Mouse (Mus musculus): ENCODE measurements around the gene Pik3c2a.

The Pik3c2a gene

DNA sequence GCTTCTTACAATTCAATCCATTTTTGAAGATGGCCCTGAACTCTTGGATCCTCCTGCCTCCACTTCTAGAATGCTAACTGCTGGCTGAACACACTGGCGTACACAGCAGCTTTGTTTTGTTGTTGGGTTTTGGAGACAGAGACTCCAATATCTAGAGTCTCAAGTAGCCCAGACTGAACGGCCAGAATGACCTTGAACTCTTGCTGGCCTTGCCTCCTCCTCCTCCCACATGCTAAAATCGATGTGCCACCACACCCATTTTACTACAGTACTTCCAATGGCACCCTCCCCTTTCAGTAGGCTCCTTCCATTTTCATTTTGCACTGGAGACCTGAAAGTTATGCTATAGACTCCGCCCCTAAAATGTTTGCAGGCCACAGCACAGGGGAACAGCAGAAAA lies 142.1 kb downstream of the Pik3c2a start:
- in situ Hi-C loops (cut with MboI, MseI): no loop called here

DNA sequence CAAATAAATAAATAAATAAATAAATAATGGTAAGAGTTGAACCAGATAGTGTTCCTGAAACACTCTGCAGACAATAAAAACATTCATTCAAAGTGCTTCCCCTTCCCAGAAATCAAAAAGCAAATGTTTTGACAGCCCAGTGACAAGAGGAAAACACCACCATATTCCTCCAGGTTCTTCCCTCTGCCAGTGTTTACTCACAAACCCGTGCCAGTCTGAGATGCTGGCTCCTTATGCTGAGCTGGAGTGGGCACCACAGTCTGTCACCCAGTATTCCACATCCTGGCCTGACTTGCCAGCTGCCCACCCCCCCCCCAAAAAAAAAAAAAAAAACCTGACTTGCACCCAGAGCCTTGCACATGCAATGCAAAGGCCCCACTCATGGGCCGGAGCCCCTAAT lies 144.4 kb downstream of the Pik3c2a start:
- in situ Hi-C loops (cut with MboI, MseI): no loop called here

DNA sequence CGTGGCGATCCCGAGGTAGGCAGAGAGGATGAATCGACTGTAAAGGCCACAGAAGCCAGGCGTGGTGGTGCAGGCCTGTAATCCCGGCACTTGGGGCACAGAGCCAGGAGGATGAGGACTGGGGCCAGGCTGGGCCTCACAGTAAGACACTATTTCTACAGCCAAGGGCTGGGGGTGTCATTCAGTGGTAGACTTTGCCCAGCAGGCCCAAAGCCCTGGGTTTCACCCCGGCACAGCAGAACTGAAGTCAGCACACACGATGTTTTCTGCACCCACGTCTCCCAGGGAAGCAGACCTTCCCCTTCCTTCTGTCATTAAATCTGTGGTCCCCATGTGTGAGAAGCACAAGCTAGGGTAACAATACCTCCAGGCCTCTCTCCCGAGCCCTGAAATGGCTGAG lies 144.9 kb downstream of the Pik3c2a start:
- in situ Hi-C loops (cut with MboI, MseI): no loop called here

DNA sequence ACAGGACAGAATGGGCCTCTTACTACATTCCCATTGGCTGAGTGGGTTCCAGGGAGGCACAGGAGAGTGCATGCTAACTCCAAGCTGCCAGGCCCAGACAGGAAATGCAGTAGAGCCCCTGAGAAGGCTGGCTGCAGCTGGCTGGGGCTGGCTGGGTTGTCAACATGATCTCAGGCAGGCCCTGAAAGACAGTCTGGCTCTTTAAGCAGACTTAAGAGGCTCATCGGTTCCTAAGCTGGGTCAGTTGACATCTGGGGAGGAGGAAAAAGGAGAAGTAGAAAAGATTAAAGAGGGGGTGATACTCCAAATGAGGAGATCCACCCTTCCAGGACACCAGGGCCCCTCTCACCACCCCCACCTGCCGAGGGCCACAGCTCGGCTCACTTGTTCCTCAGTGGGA lies 148.3 kb downstream of the Pik3c2a start:
- in situ Hi-C loops (cut with MboI, MseI): no loop called here

DNA sequence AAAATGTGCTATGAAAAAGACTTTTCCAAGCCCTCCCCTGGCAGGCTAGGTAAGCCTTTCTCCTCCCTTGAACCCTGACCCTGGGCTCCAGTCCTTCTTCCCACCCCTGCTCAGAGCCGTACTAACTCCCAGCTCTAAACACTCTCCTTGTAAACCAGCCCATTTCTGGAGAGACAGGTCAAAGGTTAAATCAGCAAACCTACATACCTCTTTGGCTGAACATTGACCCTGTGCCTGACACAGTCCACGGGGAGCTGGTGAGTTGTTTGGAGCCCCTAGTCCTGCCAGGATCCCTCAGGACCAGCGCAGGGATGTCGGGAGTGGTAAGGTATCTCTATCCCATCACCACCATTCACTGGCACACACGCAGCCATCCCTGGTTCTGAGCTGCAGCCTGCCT lies 150.9 kb downstream of the Pik3c2a start:
- in situ Hi-C loops (cut with MboI, MseI): no loop called here

DNA sequence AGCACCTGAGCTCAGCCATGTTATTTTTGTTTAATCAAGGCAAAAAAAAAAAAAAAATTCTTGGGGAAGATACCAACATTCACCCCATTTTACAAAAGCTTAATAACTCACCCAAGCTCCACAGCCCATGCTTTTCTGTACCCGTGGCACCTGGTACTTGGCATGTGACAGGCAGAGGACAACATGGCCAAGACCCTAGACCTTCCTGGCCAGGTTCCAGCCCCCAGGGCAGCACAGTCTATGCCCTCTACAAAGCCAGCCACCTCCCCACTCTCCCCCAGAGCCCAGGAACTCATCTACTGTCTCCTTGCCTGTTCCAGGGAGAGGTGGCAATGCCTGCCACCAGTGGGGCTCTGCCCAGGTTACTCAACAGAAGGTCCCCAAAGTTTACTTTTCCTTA lies 152.7 kb downstream of the Pik3c2a start:
- in situ Hi-C loops (cut with MboI, MseI): no loop called here

DNA sequence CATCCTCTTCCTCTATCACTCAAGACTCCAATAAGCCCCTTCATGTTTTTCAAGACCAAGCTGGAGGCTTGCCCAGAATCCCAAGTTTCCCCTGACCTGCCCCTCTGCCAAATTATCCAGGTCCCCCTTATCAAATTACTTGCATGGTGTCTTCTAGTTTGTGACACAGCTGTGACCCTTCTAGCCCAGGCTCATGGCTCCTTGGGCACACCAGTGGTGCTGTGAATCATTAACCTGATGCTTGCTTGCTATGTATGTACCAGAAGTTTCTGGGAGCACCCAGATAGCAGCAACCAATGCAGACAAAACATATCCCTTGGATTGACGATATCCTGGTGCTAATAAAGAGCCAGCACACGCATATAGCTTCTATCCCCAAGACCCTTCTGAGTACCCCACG lies 154.3 kb downstream of the Pik3c2a start:
- in situ Hi-C loops (cut with MboI, MseI): no loop called here

DNA sequence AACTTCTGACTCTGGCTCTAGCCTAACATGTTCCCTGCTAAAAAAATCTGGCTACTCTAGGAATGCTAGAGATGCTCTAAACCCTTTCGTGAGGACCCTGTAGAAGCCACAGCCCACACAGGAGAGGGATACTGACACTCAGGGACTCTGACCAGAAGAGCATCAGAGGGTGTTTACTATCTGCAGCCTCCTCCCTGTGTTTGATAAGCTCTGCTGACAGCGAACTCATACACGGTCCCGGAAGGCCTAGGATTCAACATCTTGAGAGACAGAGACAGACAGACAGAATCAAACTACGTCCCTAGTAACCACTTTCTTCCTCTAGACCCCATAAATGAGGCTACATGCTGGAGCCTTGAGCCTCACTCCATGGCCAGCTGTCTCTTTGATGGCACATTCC lies 155.3 kb downstream of the Pik3c2a start:
- in situ Hi-C loops (cut with MboI, MseI): no loop called here
